Mouse (Mus musculus): ENCODE results near the gene Sac3d1.
"Not testable (repeated sequence)": the region's sequence is repeated elsewhere in the genome, so short reads cannot be mapped to it uniquely, and the experiment has no call there.

The Sac3d1 gene

GRCm38 (mm10) chr19:6117986-6118676, at the start of gene Sac3d1:
Sac3d1 (minus strand) TSS chr19:6118650.
- peak; percentile 87 to 89 for DNase-seq

GRCm38 (mm10) chr19:6166750-6167149, 48.3 kb upstream of the Sac3d1 start:
- DNase-seq = no peak

- no peak for DNase-seq
These were observed 45.6 kb upstream of the Sac3d1 start for GRCm38 (mm10) chr19:6163872-6164547.

DNA sequence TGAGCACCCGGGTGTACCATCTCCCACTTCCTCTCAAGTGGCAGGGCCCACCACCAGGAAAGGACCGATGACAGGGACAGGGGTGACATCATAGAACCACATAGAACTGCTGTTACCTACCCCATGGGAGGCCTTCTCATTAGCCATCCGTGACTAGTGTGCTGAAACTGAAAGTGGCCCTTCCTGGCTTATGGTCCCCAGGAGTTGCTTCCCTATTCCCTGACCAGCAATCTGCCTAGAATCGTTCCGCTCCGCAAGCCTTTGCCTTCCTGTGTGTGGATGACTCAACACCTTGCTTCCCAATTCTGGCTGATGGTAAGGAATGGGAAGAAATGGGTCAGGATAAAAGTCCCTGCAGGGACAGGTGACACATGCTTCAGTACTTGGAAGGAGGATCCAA, 38.8 kb upstream of the Sac3d1 start:
- DNase-seq = peak; percentile 36 to 54

- DNase-seq = no peak
These were observed 37.9 kb upstream of the Sac3d1 start for GRCm38 (mm10) chr19:6156372-6156771.

DNA sequence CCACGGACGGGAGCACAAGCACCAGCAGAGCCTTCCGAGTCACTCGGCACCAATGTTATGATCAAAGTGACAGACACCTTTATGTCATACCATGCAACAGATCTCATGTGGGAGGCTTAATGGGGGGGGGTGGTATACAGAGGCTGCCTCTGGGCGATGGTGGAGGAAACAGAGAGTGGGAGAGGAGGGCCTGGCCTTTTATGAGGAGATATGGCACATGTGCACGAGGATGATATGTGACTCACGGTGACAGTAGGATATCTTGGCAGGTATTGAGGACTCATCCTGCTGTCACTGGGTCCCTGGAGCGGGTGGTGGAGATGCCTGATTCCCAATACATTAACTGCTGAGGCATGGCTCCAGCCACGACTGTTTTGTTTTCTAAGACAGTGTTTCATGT, 36.7 kb upstream of the Sac3d1 start:
- DNase-seq = no peak

GRCm38 (mm10) chr19:6144842-6145241, 26.4 kb upstream of the Sac3d1 start:
- no peak for DNase-seq

- DNase-seq = peak; percentile 80 to 86
These were observed 22.9 kb upstream of the Sac3d1 start, which contains the start of gene Arl2 for GRCm38 (mm10) chr19:6141394-6141749. Arl2 (minus strand) TSS chr19:6141548.

DNA sequence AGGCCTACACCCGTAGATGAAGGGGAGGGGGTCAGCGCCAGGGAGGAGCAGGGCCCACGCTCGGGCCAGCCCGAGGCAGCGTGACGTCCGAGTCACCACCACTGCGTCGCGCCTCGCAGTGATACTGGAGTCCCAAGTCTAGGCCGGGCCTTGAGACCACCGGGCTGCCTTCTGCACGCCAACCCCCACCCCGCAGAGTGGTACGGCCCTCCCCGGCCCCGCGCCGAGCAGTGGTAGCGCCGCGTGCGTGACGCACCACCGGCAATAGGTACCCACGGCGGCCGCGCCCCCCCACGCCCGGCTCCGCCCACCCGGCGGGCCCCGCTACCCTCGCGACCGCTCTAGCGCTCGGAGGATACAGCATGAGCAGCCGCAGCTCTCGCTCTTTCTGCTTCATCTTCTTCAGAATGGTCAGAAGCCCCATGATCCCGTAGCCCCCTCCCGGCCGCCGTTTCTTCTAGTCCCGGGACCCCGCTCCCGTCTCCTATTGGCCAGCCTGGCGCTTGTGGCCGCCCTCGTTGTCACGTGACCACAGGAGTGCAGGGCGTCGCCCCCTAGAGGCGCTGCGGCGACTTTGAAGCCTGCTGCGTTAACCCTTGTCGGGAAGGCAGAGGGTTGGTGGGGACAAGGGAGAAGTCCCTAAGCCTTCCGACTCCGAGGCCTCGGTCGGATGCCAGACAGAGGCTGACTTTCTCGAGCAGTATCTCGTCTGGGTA, 22.4 kb upstream of the Sac3d1 start, which contains the start of gene Batf2:
Gene Batf2 (plus strand): TSS at position 306 of the 716 bp plus-strand sequence.
- DNase-seq = peak; percentile 92 to 93

GRCm38 (mm10) chr19:6140374-6140677, 21.9 kb upstream of the Sac3d1 start:
- no peak for DNase-seq

DNA sequence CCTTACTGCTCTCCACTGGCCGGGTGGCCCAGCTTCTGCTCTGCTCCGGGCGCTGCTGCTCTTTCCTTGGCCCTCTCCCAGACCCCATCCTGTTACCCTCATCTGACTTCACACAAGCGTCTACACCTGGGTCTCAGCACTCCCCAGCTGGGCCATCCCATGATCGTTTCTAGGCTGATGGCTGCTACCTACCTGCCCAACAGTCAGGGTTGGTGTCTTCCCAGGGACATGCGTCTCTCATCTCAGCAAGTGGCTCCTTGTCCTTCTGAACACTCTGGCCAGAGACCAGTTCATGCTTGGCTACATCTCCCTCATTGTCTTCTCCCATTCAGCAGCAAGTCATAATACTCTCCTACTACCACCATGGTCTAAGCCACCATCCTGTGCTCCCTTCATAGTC, 21.3 kb upstream of the Sac3d1 start:
- no peak for DNase-seq

DNA sequence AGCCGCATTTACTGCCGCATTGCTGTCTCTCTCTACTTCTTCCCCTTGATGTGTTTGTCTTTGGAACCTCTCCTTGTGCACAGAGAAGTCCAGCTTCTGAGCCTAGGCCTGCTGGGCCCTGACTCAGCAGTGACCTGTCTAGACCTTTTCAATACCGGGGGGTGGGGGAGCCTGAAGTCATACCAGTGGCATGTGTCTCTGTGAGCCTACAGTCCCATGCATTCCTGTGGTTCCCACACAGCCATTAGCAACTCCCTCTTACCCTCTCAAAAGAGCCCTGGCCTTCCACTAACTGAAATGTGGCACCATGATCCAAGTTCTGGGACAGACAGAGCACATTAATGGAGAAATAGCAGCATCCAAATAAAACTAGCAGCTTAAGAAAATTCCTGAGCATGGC, 17.9 kb upstream of the Sac3d1 start:
- no peak for DNase-seq

- not testable (repeated sequence) for DNase-seq
These were observed 14.7 kb upstream of the Sac3d1 start for GRCm38 (mm10) chr19:6133197-6133596.

DNA sequence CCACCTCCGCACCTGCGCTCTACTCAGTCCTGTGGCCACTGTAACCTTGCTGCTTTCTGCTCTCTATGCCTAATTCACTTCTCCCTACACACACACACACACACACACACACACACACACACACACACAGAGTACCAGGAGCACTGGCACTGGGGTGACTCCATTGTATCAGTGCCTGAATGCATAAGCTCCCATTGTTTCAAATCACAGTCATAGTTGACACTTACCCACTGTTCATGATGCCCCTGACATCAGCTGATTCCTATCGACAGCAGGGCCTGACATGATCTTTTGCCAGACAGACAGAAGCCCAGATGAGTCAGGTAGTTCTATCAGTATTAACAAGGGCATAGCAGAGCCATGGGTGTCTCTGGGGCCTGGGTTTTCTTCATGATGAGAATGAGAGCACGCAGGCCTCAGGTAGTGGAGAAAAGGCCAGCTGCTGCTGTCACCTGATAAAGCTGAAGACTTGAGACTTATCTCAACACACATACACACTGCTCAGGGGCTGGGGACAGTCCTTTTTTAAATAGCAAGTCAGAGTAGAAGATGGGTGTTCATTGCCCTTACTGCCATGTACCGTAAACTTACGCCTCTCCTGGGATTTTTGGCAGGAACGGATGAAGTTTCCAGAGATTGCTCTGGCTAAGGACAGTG, 13.8 kb upstream of the Sac3d1 start:
- no peak for DNase-seq

GRCm38 (mm10) chr19:6130414-6131128, 12.1 kb upstream of the Sac3d1 start:
- DNase-seq = not testable (repeated sequence)

- DNase-seq = peak; percentile 97
These were observed 9.4 kb upstream of the Sac3d1 start, which contains the start of gene Snx15 for GRCm38 (mm10) chr19:6127760-6128341. Snx15 (minus strand) TSS chr19:6128304.

GRCm38 (mm10) chr19:6126789-6127580, 8.5 kb upstream of the Sac3d1 start:
- DNase-seq = no peak

DNA sequence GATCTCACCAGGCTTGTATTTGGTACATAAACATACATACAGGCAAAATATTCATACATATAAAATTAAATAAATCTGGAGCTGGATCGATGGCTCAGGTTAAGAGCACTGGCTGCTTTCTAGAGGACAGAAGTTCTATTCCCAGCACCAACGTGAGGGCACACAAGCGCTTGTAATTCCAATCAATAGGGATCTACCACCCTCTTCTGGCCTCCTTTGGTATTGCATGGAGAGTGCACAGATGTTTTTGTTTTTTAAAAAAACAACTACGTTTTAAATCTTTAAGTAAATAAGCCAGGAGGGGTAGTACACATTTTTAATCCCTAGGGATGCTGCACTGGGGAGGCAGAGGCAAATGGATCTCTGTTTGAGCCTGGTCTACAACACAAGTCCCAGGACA, 7.8 kb upstream of the Sac3d1 start:
- DNase-seq = peak; percentile 78 to 81

DNA sequence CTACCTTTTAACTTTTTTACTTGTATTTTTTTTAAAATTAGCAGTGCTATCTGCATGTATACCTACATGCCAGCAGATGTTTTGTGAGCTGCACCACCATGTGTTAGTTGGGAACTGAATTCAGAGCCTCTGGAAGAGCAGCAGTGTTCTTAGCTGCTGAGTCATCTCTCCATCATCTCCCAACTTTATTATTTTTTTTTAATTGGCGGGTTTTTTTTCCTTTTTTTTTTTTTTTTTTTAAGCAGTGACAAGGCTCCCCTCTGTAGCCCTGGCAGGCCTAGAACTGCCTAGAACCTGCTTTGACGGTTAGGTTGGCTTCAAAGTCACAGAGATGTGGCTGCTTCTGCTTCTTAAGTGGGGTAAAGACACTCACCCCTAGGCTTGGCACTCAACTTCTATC, 6.4 kb upstream of the Sac3d1 start:
- DNase-seq = no peak

- DNase-seq = no peak
These were observed 4.9 kb upstream of the Sac3d1 start for GRCm38 (mm10) chr19:6123330-6123729.

DNA sequence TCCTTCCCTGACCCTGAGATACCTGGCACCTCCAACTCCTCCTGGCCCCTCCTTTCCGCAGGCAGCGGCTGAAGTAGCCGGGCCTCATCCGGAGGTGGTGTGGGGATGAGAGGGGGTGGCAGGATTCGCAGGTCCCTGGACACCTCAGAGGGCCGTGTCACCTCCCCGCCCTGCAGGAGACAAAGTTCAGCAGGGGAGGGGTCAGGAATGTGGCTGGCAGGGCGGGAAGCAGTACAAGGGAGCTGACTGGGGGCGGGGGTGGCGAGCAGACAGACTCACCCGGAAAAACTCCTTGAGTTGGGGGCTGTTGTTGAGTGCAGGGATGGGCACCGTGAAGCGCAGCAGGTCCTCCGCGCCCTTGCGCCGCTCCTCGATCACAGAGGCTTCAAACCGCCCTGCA, 3.3 kb upstream of the Sac3d1 start:
- DNase-seq = no peak

Data from B cell, adult 2 months (primary cell).